Mouse (Mus musculus) frontal cortex, postnatal 36 days (tissue): ENCODE results near the gene Gbf1.
A peak's percentile ranks its signal among the peaks of the same experiment; 100 is the strongest.
"Not testable (repeated sequence)": the region's sequence is repeated elsewhere in the genome, so short reads cannot be mapped to it uniquely, and the experiment has no call there.

ENCODE experiments used
- DNase-seq, 2 experiments: peaks; one replicate each; pipeline ENCODE4 v3.0.0; 2022; ENCODE audit warnings: low spot score in 2 of 2

The Gbf1 gene

GRCm38 (mm10) chr19:46147511-46148371 lies 4.6 kb upstream of the Gbf1 start, which contains the start of gene Pitx3:
TSS of gene Pitx3 (minus strand) at chr19:46148326.
- no peak for DNase-seq

GRCm38 (mm10) chr19:46148372-46148760 lies 3.9 kb upstream of the Gbf1 start:
- peak; percentile 24 to 35 for DNase-seq

GRCm38 (mm10) chr19:46149091-46149490 lies 3.2 kb upstream of the Gbf1 start:
- no peak for DNase-seq

DNA sequence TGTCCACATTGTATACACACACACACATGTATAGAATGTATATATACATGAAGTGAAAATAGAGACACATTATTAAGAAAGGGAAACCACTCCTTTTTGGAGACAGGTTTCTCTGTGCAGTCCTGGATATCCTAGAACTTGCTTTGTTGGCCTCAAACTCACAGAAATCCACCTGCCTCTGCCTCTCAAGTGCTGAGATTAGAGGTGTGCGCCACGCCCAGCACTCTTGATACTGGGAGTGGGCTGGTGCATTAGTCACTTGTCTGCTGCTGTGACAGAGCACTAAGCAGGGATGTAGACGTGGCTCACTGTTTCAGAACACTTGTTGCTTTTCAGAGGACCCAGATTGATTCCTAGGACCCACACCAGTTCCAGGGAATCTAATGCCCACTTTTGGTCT lies 13.6 kb downstream of the Gbf1 start:
- DNase-seq, result no peak

- DNase-seq, result not testable (repeated sequence)
Observed at GRCm38 (mm10) chr19:46167169-46167568, 14.9 kb downstream of the Gbf1 start.

DNA sequence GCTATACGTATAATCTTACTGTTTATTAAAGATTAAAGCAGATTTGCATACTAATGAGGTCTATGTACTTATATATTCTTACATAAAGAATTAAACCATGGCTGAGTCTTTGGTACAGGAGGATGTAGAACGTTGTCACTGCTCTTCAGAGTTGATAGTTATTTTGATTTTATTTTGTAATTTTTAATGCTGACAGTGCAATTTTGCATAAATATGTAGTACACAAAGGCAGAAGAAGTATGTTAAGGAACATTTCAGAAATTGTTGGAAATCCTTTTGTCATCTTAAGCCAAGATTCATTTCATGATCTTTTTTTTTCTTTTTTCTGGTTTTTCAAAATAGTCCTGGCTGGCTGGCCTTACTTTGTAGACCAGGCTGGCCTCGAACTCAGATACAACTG lies 17.1 kb downstream of the Gbf1 start:
- no peak for DNase-seq

DNA sequence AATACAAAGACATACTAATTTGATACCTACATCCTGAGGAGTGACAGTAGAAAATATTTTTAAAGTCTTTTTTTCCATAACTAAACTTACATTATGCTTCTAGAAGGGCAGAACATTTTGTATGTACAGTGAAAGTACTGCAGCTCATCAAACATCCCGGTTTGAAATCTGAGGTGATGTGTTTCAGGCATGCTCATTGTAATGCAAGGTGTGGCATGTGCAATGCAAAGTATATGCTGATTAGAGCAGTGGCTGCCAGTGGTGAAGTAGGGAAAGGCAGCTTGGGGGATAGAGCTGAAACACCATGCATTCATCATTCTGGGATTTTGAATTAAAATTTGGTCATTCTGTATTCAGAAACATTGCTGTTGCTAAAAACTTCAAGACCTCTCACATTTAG lies 17.6 kb downstream of the Gbf1 start:
- DNase-seq, result no peak

GRCm38 (mm10) chr19:46172541-46172940 lies 20.2 kb downstream of the Gbf1 start:
- DNase-seq, result no peak

DNA sequence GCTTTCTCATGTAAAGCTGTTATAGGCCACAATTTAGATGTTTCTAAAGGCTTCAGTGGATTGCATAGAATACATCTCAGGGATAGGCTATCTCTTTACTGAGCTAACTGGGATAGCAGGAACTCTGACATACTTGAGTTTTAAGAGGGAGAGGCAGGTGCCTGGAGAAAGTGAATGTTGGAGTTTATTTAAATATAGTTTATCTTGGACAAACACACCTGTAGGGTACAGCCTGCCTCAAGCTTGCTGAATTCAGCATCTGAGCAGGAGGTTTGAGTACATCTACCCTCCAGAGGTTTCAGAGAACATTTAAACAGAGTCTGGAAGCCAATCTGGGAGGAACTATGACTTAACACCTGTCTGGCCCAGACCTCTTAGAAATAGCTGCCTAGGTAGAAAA lies 22.9 kb downstream of the Gbf1 start:
- DNase-seq, result no peak

- DNase-seq, result no peak
Observed at GRCm38 (mm10) chr19:46177046-46177445, 24.7 kb downstream of the Gbf1 start.

DNA sequence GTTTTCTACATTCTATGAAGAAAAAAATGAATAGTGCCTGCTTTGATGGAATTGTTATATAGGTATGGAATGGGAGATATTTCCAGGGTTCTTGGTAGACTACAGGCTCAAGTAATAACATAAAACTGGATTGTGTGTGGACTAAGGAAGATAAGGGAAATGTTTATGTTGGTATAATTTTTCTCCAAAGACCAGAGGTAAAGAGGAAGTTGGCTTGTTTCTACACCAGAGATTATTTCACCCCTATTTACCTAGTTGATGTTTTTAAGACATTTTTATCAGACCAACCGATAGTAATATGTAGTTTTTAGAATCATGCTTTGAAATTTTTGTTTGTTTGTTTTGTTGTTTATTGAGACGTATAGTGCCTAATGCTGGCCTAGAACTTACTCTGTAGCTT lies 28.0 kb downstream of the Gbf1 start:
- no peak for DNase-seq

GRCm38 (mm10) chr19:46182241-46182640 lies 29.9 kb downstream of the Gbf1 start:
- no peak for DNase-seq

DNA sequence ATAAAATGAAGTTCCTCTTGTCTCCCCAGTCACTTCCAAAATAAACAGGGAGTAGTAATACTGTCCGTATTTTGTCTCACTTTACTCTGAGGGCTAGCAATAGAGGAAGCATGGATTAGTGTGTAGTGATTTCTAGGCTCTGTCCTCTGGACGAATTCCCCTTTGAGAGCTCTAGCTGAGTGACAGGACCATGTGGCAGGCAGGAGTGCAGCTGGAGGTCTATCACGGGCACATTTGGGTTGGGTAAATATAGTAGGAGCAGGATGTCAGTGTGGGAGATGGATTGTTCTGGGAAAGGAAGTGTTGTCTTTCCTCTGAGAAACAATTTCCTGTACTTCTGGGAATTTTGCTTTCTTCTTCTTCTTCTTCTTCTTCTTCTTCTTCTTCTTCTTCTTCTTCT lies 34.3 kb downstream of the Gbf1 start:
- DNase-seq, result no peak

- DNase-seq, result no peak
Observed at GRCm38 (mm10) chr19:46187203-46187602, 34.9 kb downstream of the Gbf1 start.

DNA sequence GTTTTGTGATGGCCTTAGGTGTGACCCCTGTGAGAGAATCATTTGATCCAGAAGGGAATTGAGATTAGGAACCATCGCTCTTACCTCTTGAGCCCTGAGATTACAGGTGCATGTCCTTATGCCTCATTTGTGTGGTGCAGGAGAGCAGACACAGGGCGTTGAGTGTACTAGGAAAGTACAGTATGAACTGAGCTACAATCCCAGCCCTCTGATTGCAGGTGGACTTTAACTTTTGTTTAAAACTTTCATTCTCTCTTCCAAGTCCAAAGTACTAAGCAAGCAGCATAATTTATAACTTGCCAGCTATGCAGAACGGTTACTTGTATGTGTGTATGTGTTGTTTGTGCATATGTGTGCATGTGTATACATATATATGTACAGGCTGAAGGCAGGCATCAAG lies 46.0 kb downstream of the Gbf1 start:
- DNase-seq, result no peak

GRCm38 (mm10) chr19:46198891-46199290 lies 46.6 kb downstream of the Gbf1 start:
- no peak for DNase-seq

DNA sequence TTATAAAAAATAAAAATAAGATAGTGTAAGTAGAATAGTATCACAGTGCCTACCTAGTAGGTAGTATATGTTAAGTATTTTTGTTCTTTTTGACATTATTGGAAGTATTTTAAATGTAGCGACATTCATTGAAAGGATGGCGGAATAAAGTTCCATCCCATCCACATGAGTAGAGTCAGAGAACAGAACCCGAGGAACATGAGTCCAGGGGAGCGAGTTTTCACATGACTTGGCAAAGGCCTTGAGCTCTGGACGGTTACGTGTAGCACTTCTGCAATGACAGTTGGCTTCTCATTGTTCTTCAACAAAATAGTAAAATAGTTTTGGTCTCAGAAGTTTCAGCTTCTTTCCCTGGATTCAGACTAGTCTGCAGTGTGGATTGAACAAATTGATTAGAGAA lies 51.9 kb downstream of the Gbf1 start:
- DNase-seq, result no peak

DNA sequence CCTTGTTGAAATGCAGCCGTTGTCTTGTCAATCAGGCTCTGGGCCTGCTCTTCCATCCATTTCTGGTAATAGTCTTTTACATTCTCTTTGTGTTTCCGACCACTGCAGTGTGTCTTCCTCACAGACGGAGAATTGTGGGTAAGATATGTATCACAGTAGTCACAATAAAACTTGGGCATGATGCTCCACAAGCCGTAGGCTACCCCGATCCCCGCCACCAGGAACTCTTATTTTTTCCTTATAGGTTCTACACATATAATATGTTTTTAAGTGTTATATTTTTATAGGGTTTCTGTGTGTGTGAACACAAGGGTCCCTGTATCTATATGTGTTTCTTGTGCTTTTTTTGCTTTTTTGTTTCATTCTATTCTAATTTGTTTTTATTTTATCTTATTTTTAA lies 53.4 kb downstream of the Gbf1 start:
- DNase-seq, result no peak

DNA sequence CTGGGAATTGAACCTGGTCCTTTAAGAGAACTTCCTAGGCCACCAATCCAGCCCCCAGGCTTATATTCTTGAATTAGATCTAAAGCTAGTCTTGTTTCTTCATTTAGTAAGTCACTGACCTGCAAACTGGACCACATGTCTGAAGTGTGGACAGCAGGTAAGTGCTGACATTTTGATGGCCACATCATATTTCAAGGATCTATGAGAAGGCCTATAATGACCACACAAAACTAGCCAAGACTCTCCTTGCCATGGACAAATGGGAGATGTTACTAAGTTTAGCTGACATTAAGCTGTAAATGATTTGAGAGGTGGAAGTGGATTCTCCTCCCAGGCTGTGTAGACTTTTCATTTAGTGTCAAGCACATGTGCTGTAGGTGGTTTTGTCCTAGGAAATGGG lies 58.6 kb downstream of the Gbf1 start:
- no peak for DNase-seq

DNA sequence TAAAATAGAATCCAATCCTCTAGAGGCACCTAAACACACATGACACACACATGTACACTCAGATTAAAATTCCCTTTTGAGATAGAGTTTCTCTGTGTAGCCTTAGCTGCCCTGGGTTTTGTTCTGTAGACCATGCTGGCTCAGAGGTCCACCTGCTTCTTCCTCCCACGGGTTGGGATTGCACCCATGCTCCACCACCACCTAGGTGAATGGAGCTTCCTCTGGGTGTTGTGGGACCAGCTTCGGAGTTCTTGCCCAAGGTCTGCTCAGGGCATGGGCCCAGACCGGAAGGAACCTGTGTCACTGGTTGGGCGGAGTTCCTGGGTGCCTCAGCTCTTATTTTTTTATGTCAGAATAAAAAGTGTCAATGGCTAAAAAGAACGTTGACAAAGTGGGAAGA lies 62.2 kb downstream of the Gbf1 start:
- no peak for DNase-seq

DNA sequence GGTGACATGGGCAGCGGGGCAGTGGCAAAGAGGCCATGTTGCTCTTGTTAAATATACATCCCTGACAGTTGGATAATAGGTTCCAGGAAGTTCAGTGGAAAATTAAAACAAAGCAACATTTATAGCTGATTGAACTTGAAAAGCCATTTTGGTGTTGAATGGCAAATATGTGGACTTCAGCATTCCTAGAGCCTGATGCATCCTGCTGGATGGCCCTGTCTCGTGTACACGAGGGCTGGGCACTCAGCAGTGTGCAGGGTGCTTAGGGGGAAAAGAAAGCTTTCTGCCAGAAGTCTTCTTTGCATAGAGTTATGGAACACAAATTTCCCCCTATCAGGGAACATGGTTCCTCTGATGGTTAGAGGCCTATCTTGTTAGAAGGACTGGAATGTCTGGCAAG lies 63.1 kb downstream of the Gbf1 start:
- DNase-seq, result no peak

- DNase-seq, result no peak
Observed at GRCm38 (mm10) chr19:46216716-46217115, 64.4 kb downstream of the Gbf1 start.

- not testable (repeated sequence) for DNase-seq
Observed at GRCm38 (mm10) chr19:46217347-46217746, 65.0 kb downstream of the Gbf1 start.

GRCm38 (mm10) chr19:46220116-46220515 lies 67.8 kb downstream of the Gbf1 start:
- no peak for DNase-seq
